Mouse (Mus musculus) embryonic fibroblast, embryonic 13.5 days (primary cell): ENCODE data around the gene Gm49373. TPM values are rescaled to one million over a fixed set of nuclear protein-coding genes. Genes with fewer than 3 reads are reported as not detected.

Source experiments
- H3K27ac ChIP-seq: 2 replicates; pipeline ENCODE4 v1.5.1; 2012; ENCODE audit warnings: low read length, control low read depth, inconsistent platforms; ENCODE audit not compliant: insufficient read depth
- H3K4me1 ChIP-seq: 2 replicates; pipeline ENCODE4 v1.6.1; 2011; ENCODE audit warnings: low read length; ENCODE audit not compliant: control insufficient read depth, insufficient read depth
- H3K4me3 ChIP-seq: 2 replicates; pipeline ENCODE4 v1.5.1; 2011; ENCODE audit warnings: mild to moderate bottlenecking, control low read depth, low read length; ENCODE audit not compliant: insufficient read depth
- CTCF ChIP-seq: IDR thresholded peaks from 2 replicates; pipeline ENCODE4 v1.5.1; 2011; ENCODE audit warnings: mild to moderate bottlenecking, control low read depth, low read length, moderate library complexity, borderline replicate concordance; ENCODE audit not compliant: insufficient read depth
- POLR2A ChIP-seq: IDR thresholded peaks from 2 replicates; pipeline ENCODE4 v1.6.1; 2011; ENCODE audit warnings: low read depth, mild to moderate bottlenecking, control low read depth, low read length, moderate library complexity
- polyA plus RNA-seq: library from polyadenylated mRNA; stranded (reverse); fragments of >200 nt; gene quantifications from 2 replicates; pipeline ENCODE4 v1.2.4, GENCODE M21; 2011; ENCODE audit warnings: low read depth; ENCODE audit not compliant: missing spikeins, insufficient read length

Gm49373 gene
- polyA plus RNA-seq, 1 experiment = 0.44 TPM

DNA sequence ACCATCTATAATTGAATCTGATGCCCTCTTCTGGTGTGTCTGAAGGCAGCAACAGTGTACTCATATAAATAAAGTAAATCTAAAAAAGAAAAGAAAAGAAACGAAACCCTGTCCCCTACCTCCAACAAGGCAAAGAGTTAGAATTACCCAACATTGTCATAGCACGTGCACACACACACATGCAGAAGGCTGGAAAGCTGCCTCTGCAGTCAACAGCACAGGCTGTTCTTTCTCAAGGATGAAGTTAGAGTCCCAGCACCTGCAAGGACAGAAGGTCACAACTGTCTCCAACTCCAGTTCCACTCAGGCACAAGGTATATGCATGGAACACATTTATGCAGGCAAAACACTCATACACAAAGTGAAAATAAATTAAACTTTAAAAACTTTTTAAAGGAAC lies 29.2 kb upstream of the Gm49373 start:
- TF ChIP-seq CTCF (no peak), POLR2A (no peak)
- no peaks in the 10 kb centered on the region for H3K4me1 ChIP-seq
- no peak overlapping the region for H3K27ac ChIP-seq
- no peak overlapping the region for H3K4me3 ChIP-seq

DNA sequence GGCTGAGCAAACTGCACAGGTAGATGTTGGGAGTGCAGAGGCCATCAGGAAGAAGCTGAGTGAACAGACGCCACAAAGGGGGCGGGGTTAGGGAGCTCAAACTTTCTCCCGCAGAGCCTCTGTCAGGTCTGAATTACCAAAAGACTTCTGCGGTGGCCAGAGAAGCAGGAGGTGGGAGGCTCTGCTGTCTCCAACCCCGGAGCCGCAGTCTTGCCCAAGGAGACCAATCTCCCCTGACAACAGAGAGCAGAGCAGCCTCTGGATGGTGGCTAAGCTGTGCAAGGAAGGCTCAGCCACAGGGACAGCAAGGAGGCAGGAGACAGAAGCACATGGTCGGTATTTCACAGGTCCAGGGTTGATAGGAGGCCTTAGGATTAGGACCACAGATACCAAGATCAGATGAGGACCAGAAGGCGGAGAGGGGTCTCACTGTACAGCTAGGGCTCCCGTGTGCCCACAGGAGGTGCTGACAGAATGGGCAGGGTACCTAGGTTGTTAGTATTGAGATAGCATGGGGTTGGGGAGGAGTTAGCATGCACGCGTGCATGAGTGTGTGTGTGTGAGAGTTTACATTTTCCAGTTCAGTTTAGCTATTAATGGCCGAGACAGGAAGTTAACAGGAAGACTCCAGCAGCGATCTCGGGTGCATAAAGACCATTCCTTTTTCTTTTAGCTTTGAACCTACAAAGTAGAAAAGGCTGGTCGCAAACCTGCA lies 27.7 kb upstream of the Gm49373 start:
- H3K4me3 ChIP-seq = no peak overlapping the region
- no peak overlapping the region for H3K27ac ChIP-seq
- no peaks in the 10 kb centered on the region for H3K4me1 ChIP-seq
- no peak for TF ChIP-seq CTCF
- no peak for TF ChIP-seq POLR2A

GRCm38 (mm10) chr9:21097793-21098192 lies 24.9 kb upstream of the Gm49373 start:
- 0 out of 2 replicates have a peak overlapping the region, but pooled peaks have one; percentile 7 for H3K27ac ChIP-seq
- no peak overlapping the region for H3K4me3 ChIP-seq
- TF ChIP-seq CTCF (no peak), POLR2A (no peak)
- H3K4me1 ChIP-seq = no peaks in the 10 kb centered on the region

- TF ChIP-seq CTCF (no peak), POLR2A (no peak)
- H3K4me1 ChIP-seq = no peaks in the 10 kb centered on the region
- no peak overlapping the region for H3K4me3 ChIP-seq
- no peak overlapping the region for H3K27ac ChIP-seq
These were observed 23.1 kb upstream of the Gm49373 start for GRCm38 (mm10) chr9:21095958-21096357.

DNA sequence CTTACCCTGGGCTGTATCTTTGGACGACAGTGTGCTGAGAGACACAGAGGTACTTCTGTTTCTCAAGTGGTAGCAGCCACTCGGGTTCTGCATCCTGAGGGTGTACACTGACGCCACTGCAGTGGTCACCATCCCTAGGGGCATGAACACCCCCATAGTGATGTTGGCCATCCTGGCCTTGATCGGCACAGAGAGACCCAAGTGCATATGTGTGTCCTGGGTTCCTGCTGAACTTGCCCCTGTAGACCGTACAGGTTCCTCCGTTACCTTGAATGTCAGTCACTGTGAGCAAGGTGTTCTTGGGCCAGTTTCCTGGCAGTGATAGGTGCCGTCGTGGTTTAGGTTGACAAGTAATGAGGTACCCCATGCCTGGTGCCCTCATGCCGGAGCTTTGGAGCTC lies 20.5 kb upstream of the Gm49373 start:
- no peak overlapping the region for H3K4me3 ChIP-seq
- H3K27ac ChIP-seq = no peak overlapping the region
- TF ChIP-seq CTCF (no peak), POLR2A (no peak)
- no peaks in the 10 kb centered on the region for H3K4me1 ChIP-seq

DNA sequence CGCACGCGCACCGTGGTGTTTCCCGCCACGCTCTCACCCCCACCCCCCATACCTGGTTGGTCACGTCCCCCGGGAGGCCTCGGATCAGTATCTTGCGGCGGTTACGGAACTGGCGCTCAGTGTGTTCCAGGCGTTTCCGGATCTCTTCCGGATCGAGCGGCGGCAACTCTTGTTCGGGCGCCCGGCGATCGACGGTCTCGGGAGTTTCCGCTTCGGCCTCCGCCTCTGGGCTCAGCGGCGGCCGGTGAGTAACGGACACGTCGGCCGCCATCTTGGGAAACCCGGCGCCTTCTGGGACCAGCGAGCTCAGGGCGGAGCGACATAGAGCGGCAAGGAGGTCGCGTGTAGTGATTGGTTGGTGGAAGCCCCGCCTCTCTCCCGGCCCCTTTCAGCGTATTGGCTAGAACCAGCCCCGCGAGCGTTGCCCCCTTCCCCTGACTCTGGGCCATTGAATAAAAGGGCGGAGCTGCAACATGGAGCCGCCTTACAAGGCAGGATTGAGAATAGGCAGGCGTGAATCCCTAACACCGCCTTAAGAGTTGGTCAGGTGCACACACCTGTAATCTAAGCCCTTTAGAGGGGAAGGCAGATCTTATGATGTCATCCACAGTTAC lies 18.9 kb upstream of the Gm49373 start, which contains the start of the genes Gm38431 and Raver1:
Gene Gm38431, minus strand, starts transcription at position 291 of the 614 bp plus-strand sequence.
Gene Raver1, minus strand, starts transcription at position 302 of the 614 bp plus-strand sequence.
- no peak for TF ChIP-seq CTCF
- peak; percentile 97 for TF ChIP-seq POLR2A
- Histone ChIP-seq H3K4me3 (peak within 1 kb of the TSS; percentile 84), H3K4me1 (no peaks in the 10 kb centered on the region), H3K27ac (peak within 1 kb of the TSS; percentile 88)

DNA sequence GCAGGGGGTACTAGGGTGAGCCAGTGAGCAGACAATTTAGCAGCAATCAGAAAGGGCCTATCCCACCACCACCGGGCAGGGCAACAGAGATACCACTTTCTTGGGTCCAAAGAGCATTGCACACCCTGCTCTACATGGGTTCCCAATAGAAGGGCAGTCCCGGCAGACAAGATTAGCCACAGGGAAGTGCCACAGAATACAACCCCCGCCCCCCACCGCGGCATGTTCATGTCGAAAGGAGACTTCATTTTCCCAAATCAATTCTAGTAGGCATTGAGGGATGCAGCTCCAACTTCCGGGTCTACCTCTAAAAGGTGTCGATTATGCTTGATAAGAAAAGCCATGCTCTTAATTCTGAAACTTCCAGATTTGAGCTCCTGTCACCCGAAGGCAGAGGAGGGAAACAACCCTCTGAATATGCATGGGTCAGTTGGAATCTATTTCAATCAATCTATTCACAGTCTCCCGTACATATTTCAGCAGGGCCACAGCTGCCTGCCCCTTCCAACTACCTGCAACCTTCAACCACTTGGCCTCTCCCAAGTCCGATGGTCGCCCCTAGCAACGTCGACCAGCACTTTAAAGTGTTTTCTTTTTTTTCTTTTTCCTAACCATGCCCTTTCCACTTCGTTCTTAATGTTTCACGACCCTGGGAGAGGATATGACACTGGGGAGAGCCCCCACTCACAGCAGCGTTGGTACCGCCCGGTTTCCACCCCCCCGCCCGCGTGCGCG lies 18.2 kb upstream of the Gm49373 start:
- Histone ChIP-seq H3K4me1 (no peaks in the 10 kb centered on the region), H3K4me3 (peak overlapping the region; percentile 84), H3K27ac (no peak overlapping the region; the same call in 1 of the 2 replicates)
- TF ChIP-seq CTCF (no peak), POLR2A (no peak)

DNA sequence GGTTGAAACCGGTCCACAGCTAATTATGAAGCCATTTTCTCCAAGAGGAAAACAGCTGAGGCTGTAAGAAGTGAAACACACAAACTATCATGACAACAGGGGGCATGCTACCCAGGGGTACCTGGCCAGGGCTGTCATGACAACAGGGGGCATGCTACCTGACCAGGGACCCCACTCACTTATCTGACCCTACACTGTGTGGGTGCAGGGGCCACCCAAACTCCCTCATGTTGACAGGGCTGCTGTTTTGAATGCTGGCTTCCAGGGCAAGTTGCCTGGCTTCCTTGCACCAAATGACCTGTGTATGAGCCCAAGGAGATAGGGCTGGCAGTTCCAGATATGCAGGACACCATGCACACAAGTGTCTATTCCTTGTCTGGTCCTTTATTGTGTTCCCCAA lies 17.6 kb upstream of the Gm49373 start:
- Histone ChIP-seq H3K27ac (no peak overlapping the region), H3K4me3 (peak overlapping the region; percentile 84), H3K4me1 (no peaks in the 10 kb centered on the region)
- TF ChIP-seq CTCF (no peak), POLR2A (no peak)

DNA sequence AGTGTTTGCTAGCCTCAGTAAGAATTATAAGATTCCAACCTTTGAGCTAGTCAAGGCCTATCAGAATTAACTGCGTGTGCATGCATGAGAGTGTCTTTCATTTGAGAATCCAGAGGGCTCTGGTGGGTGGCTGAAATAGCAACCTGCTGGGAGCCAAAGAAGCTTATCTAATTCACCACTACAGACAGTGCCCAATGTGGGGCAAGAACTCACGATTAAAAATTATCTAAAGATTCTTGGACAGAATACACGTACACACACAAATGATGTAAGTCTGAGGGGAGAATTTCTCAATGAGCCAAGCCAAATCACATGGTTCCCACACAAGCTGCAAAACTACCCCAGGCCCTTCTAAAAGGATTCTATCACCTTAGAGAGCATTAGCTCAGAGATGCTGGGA lies 10.4 kb upstream of the Gm49373 start:
- TF ChIP-seq POLR2A (no peak), CTCF (no peak)
- H3K4me3 ChIP-seq = no peak overlapping the region
- no peaks in the 10 kb centered on the region for H3K4me1 ChIP-seq
- H3K27ac ChIP-seq = no peak overlapping the region
